Mouse (Mus musculus) adrenal gland, postnatal 4 days (tissue): ENCODE data around the gene Atp6v1c2. TPM values are rescaled to one million over a fixed set of nuclear protein-coding genes. Genes with fewer than 3 reads are reported as not detected.

Source experiments
- DNase-seq, 2 experiments: peaks; one replicate each; pipeline ENCODE4 v3.0.0; 2021 to 2022; ENCODE audit warnings: low spot score in 2 of 2, mixed read lengths in 2 of 2
- total RNA-seq, 2 experiments: library from RNA; stranded (reverse); gene quantifications; 2 replicates each; pipeline ENCODE4 v1.2.3; 2021

The Atp6v1c2 gene
- total RNA-seq, 2 experiments from 2014 or later = 1.3 to 2.2 TPM

GRCm38 (mm10) chr12:17333459-17333858 lies 4.3 kb upstream of the Atp6v1c2 start:
- no peak for DNase-seq

- DNase-seq = no peak
Observed at GRCm38 (mm10) chr12:17324549-17325470, 4.3 kb downstream of the Atp6v1c2 start.

- no peak for DNase-seq
Observed at GRCm38 (mm10) chr12:17318453-17318852, 10.7 kb downstream of the Atp6v1c2 start.

- DNase-seq = no peak
Observed at GRCm38 (mm10) chr12:17317970-17318369, 11.2 kb downstream of the Atp6v1c2 start.

- DNase-seq = no peak
Observed at GRCm38 (mm10) chr12:17316096-17316495, 13.1 kb downstream of the Atp6v1c2 start.

- no peak for DNase-seq
Observed at GRCm38 (mm10) chr12:17310852-17311839, 18.0 kb downstream of the Atp6v1c2 start.

- DNase-seq = no peak
Observed at GRCm38 (mm10) chr12:17308246-17308645, 20.9 kb downstream of the Atp6v1c2 start.

GRCm38 (mm10) chr12:17305445-17305844 lies 23.7 kb downstream of the Atp6v1c2 start:
- no peak for DNase-seq

- DNase-seq = no peak
Observed at GRCm38 (mm10) chr12:17299902-17300301, 29.3 kb downstream of the Atp6v1c2 start.

GRCm38 (mm10) chr12:17296899-17297298 lies 32.3 kb downstream of the Atp6v1c2 start:
- no peak for DNase-seq

- DNase-seq = no peak
Observed at GRCm38 (mm10) chr12:17290569-17290968, 38.6 kb downstream of the Atp6v1c2 start.

GRCm38 (mm10) chr12:17289913-17290312 lies 39.2 kb downstream of the Atp6v1c2 start:
- DNase-seq = no peak

GRCm38 (mm10) chr12:17289060-17289459 lies 40.1 kb downstream of the Atp6v1c2 start:
- no peak for DNase-seq

- no peak for DNase-seq
Observed at GRCm38 (mm10) chr12:17288496-17288895, 40.7 kb downstream of the Atp6v1c2 start.

- DNase-seq = no peak
Observed at GRCm38 (mm10) chr12:17273841-17274240, 55.3 kb downstream of the Atp6v1c2 start.

- DNase-seq = no peak
Observed at GRCm38 (mm10) chr12:17271272-17271671, 57.9 kb downstream of the Atp6v1c2 start.

- DNase-seq = no peak
Observed at GRCm38 (mm10) chr12:17267316-17267715, 61.8 kb downstream of the Atp6v1c2 start.

GRCm38 (mm10) chr12:17266673-17266990 lies 62.5 kb downstream of the Atp6v1c2 start:
- no peak for DNase-seq

- peak; percentile 81 to 82 for DNase-seq
Observed at GRCm38 (mm10) chr12:17265971-17266672, 63.0 kb downstream of the Atp6v1c2 start, which contains the start of gene Pdia6. Gene Pdia6, plus strand, starts transcription at chr12:17266545.

- no peak for DNase-seq
Observed at GRCm38 (mm10) chr12:17264826-17265225, 64.3 kb downstream of the Atp6v1c2 start.

- no peak for DNase-seq
Observed at GRCm38 (mm10) chr12:17263881-17264280, 65.3 kb downstream of the Atp6v1c2 start.
